Mouse (Mus musculus): ENCODE measurements at regions not wholly inside any gene's neighbourhood (a gene's known extent, or its start where the extent isn't known, plus 50 kb on each side); places are given as distances from the start of the nearest gene placed in this dataset.

DNA sequence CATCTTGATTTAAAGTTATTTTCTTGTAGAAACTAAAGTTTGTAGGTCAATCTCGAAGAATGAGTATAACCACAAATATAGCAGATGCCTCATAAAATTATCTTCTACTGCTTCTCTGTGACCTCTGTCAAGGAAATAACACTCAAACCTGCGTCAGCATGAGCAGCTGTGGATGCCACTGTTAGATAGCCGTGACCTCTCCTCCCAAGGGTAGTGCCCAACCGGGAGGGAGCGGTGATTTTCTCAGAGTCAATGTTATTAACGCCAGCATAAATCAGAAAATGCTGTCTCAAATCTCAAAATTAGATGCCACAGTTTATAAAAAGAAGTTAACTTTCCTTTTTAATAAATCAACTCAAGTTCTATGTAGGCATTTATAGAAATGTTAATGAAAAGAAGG, 2259.5 kb downstream of the Pcdh9 start:
- no peak for TF ChIP-seq POLR2A (IDR thresholded peaks at IDR 0.05; ENCODE audit: borderline replicate concordance, insufficient read depth, low read length)
- TF ChIP-seq CTCF (IDR thresholded peaks at IDR 0.05; ENCODE audit: borderline replicate concordance, insufficient read depth, low read depth, low read length), result no peak

Data from cerebellum, adult 2 months (tissue).